Mouse (Mus musculus) testis, adult 2 months (tissue): ENCODE data around the gene Camp.

ENCODE experiments used
- CTCF ChIP-seq: fragments of 200-500 bp; IDR thresholded peaks from 2 replicates; pipeline ENCODE4 v1.5.1; 2012; ENCODE audit warnings: low read depth, mild to moderate bottlenecking, inconsistent platforms, low read length, moderate library complexity; ENCODE audit not compliant: control insufficient read depth, insufficient read depth, insufficient replicate concordance
- POLR2A ChIP-seq: fragments of 200-500 bp; IDR thresholded peaks from 2 replicates; pipeline ENCODE4 v1.6.1; 2012; ENCODE audit warnings: low read depth, mild to moderate bottlenecking, inconsistent platforms, low read length, moderate library complexity; ENCODE audit not compliant: control insufficient read depth

- TF ChIP-seq CTCF, result no peak
- TF ChIP-seq POLR2A, result no peak
These were observed 48.6 kb upstream of the Camp start for GRCm38 (mm10) chr9:109898027-109898426.
